Mouse (Mus musculus) cerebellum, adult 2 months (tissue): ENCODE measurements around the gene Popdc2.

Source experiments
- CTCF ChIP-seq: fragments of 200-500 bp; IDR thresholded peaks from 2 replicates; pipeline ENCODE4 v1.5.1; 2011; ENCODE audit warnings: low read depth, mild to moderate bottlenecking, control low read depth, low read length, moderate library complexity, borderline replicate concordance; ENCODE audit not compliant: insufficient read depth
- POLR2A ChIP-seq: fragments of 200-500 bp; IDR thresholded peaks from 2 replicates; pipeline ENCODE4 v1.6.1; 2011; ENCODE audit warnings: low read length, control low read depth, borderline replicate concordance; ENCODE audit not compliant: insufficient read depth

- no peak for TF ChIP-seq POLR2A
- no peak for TF ChIP-seq CTCF
Observed at GRCm38 (mm10) chr16:38425799-38426198, 63.8 kb downstream of the Popdc2 start.
